Mouse (Mus musculus) thymus, adult 2 months (tissue): Measurements from ENCODE around the gene Tgif2.

Experiments used
- CTCF ChIP-seq: fragments of 200-500 bp; IDR thresholded peaks from 2 replicates; pipeline ENCODE4 v1.5.1; 2012; ENCODE audit warnings: mild to moderate bottlenecking, control low read depth, low read length, moderate library complexity, borderline replicate concordance; ENCODE audit not compliant: control insufficient read depth, poor library complexity, insufficient read depth; ENCODE audit errors: extremely low read depth
- POLR2A ChIP-seq: fragments of 200-500 bp; IDR thresholded peaks from 2 replicates; pipeline ENCODE4 v1.6.1; 2012; ENCODE audit warnings: mild to moderate bottlenecking, low read length, control low read depth, moderate library complexity; ENCODE audit not compliant: control insufficient read depth, poor library complexity, insufficient read depth; ENCODE audit errors: extremely low read depth

DNA sequence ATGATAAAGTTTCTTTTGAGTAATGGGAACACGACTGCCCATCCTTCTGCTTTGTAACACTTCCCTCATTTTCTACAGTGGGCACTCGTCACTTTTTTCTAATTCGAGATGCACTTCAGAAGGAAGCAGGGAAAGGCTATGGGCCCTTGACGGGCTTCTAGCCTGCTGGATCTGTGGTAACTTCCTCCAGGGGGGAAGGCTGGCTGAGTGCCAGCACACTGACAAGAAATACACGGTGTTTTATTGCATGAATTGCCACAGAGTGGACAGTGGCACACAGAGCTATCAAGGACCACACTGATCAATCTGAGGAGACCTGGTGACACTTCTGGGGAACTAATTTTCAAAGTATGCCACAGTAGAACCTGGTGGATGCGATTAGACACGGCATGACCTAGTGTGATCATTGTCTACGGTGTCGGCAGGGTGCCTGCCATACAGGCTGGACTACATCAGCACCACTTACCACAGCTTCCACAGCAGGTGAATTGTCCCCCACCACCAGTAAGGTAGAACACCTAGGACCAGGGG lies 56.6 kb downstream of the Tgif2 start:
- no peak for TF ChIP-seq CTCF
- TF ChIP-seq POLR2A: no peak
